Mouse (Mus musculus) stomach, embryonic 15.5 days (tissue): Measurements from ENCODE around the gene Ndufs2. TPM values are rescaled to one million over a fixed set of nuclear protein-coding genes. Genes with fewer than 3 reads are reported as not detected.

Experiments used
- ATAC-seq: fragments of 200-750 bp; cut with Nextera tagmentation; 2 replicates; pipeline ENCODE4 v1.8.0; 2017; ENCODE audit warnings: low read depth, moderate number of reproducible peaks, moderate TSS enrichment; ENCODE audit not compliant: insufficient read depth, low FRiP score
- H3K27ac ChIP-seq: fragments of 300-500 bp; sonication (generic); 2 replicates; pipeline ENCODE4 v1.5.1; 2015; ENCODE audit warnings: mild to moderate bottlenecking, inconsistent platforms
- H3K27me3 ChIP-seq: fragments of 300-500 bp; sonication (generic); replicated peaks from 2 replicates; pipeline ENCODE4 v1.6.1; 2015; ENCODE audit warnings: inconsistent platforms
- H3K36me3 ChIP-seq: fragments of 300-500 bp; sonication (generic); 2 replicates; pipeline ENCODE4 v1.6.1; 2015; ENCODE audit warnings: inconsistent platforms
- H3K4me1 ChIP-seq: fragments of 300-500 bp; sonication (generic); 2 replicates; pipeline ENCODE4 v1.6.1; 2015; ENCODE audit warnings: inconsistent platforms
- H3K4me2 ChIP-seq: fragments of 300-500 bp; sonication (generic); 2 replicates; pipeline ENCODE4 v1.6.1; 2015; ENCODE audit warnings: mild to moderate bottlenecking, inconsistent platforms
- H3K4me3 ChIP-seq: fragments of 300-500 bp; sonication (generic); replicated peaks from 2 replicates; pipeline ENCODE4 v1.5.1; 2015; ENCODE audit warnings: inconsistent platforms
- H3K9ac ChIP-seq: fragments of 300-500 bp; sonication (generic); 2 replicates; pipeline ENCODE4 v1.6.1; 2015; ENCODE audit warnings: inconsistent platforms
- H3K9me3 ChIP-seq: fragments of 300-500 bp; sonication (generic); 2 replicates; pipeline ENCODE4 v1.6.1; 2016; ENCODE audit warnings: inconsistent platforms
- WGBS: fragments of 180-500 bp; shearing (Covaris S2); methylation state at CpG from one replicate; pipeline ENCODE4 v1.1.7; 2015; 5-methylcytosine and 5-hydroxymethylcytosine counted together
- polyA plus RNA-seq: library from polyadenylated mRNA; unstranded; fragments of >200 nt; fragmentation: Nextera tagmentation; extraction: Ambion mirVana; gene quantifications from 2 replicates; pipeline ENCODE4 v1.2.1, GENCODE M21; 2015

The Ndufs2 gene
- polyA plus RNA-seq, 1 experiment from 2014 or later: 238 TPM

DNA sequence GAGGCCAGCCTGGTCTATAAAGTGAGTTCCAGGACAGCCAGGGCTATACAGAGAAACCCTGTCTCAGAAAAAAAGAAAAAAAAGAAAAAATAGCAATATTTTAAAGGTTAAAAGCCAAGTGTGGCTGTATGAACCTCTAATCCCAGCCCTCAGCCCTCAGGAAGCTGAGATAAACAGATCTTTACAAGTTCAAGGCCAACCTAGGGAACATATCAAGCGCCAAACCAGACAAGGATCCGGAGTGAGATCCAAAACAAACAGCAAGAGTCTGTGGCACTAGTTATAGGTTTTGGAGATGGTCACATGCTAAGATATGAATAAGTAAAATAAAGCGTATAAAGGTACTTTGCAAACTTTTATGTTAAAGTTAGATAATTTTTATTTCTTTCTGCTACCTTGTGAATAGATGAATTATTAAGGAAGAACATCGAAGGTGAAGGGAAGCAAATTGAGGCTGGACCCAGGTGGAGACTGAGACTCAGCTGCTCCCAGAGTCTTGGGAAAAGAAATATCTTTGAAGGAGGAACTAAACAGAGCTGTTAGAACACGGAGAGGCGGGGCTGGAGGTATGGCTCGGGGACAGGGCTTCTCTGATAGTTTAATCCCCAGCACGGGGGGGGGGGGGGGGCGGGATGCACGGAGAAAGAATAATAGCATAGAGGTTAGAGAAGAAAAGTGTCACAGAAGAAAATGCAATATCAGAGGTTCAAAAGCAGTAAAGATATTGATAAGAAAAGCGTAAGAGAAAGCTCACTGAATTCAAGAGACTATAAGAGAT, 47.5 kb downstream of the Ndufs2 start:
- H3K36me3 ChIP-seq: no peaks in the 10 kb centered on the region
- H3K9ac ChIP-seq: no peak overlapping the region
- H3K4me1 ChIP-seq: no peaks in the 10 kb centered on the region
- WGBS: 50% methylated on average over 10 of the region's 11 CpGs
- no peak overlapping the region for H3K27ac ChIP-seq
- ATAC-seq: no peak
- no peaks in the 10 kb centered on the region for H3K27me3 ChIP-seq
- no peak overlapping the region for H3K4me2 ChIP-seq
- no peaks in the 10 kb centered on the region for H3K9me3 ChIP-seq
- H3K4me3 ChIP-seq: no peak overlapping the region

DNA sequence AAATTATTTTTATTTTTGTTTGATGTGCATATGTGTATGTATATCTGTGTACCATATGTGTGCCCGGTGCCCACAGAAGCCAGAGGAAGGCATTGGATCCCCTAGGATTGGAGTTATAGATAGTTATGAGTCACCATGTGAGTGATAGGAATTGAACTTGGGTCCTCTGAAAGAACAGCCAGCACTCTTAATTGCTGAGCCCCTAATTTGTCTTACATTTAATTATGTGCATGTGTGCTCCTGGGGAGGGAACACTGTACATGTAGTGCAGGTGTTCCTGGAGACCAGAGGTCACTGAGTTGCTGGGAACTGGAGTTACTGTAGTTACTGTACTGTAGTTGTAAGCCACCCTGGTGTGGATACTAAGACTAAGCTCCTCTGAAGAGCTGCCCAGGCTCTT, 50.4 kb downstream of the Ndufs2 start:
- H3K9ac ChIP-seq: no peak overlapping the region
- no peak overlapping the region for H3K27ac ChIP-seq
- H3K36me3 ChIP-seq: no peaks in the 10 kb centered on the region
- no peak overlapping the region for H3K4me2 ChIP-seq
- no peak for ATAC-seq
- 95% methylated on average over 1 of the region's 1 CpGs for WGBS
- H3K4me1 ChIP-seq: peaks cover 6% of the 10 kb centered on the region
- peaks cover 5% of the 10 kb centered on the region for H3K27me3 ChIP-seq
- no peak overlapping the region for H3K4me3 ChIP-seq
- H3K9me3 ChIP-seq: no peaks in the 10 kb centered on the region

DNA sequence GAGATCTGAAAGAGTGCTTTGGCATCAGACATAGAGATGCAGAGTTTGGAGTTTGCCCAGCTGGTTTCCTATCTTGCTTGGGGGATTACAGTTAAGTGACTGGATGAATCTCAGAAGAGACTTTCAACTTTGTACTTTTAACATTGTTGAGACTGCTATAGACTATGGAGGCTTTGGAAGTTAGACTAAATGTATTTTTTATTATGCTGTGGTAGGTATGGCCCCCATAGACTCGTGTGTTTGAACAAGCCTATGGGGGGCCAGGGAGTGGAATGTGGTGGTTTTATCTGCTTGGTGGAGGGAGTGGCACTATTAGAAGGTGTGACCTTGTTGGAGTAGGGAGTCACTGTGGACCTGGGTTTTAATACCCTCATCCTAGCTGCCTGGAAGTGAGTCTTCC, 51.7 kb downstream of the Ndufs2 start:
- Histone ChIP-seq H3K4me2 (no peak overlapping the region), H3K4me1 (peaks cover 11% of the 10 kb centered on the region), H3K36me3 (no peaks in the 10 kb centered on the region), H3K4me3 (no peak overlapping the region), H3K27me3 (peaks cover 17% of the 10 kb centered on the region), H3K9me3 (no peaks in the 10 kb centered on the region), H3K27ac (no peak overlapping the region), H3K9ac (no peak overlapping the region)
- 41% methylated on average over 1 of the region's 1 CpGs for WGBS
- ATAC-seq: no peak

DNA sequence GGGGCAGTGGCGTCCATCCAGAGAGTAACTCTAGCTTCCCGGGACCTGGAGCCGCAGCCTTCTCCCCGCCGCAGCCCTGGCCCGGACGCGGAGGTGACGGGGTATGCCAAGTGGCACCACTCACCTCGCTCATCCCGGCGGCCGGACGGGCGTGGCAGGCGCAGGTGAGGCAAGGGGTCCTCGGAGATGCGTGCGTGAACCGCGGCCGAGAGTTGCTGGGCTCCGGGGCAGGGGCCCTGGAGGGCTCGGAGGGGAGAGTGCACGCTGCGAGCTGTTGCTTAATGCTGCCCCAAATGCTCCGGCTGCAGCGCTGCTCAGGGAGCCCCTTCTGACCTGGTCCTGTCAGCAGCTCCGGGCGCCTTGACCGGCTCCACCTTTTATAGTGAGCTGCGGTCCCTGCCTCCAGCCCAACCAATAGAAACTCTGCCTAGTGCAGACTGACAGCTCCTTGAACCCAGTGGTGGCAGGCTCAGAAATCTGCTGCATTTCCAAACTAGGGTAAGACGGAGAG, 55.2 kb downstream of the Ndufs2 start, which contains the start of gene Pcp4l1:
Gene Pcp4l1 (minus strand): TSS at position 382 of the 511 bp plus-strand sequence.
- H3K36me3 ChIP-seq: no peaks in the 10 kb centered on the region
- under 1% methylated on average over 33 of the region's 33 CpGs for WGBS
- H3K4me1 ChIP-seq: peaks cover 25% of the 10 kb centered on the region
- no peaks in the 10 kb centered on the region for H3K9me3 ChIP-seq
- peaks cover 21% of the 10 kb centered on the region for H3K27me3 ChIP-seq
- peak within 1 kb of the TSS; percentile 51 for H3K4me3 ChIP-seq
- no peak within 1 kb of the TSS for H3K27ac ChIP-seq
- H3K4me2 ChIP-seq: peak within 1 kb of the TSS; percentile 91
- H3K9ac ChIP-seq: peak within 1 kb of the TSS; percentile 23; the same call in 1 of the 2 replicates
- peak; percentile 88 for ATAC-seq

DNA sequence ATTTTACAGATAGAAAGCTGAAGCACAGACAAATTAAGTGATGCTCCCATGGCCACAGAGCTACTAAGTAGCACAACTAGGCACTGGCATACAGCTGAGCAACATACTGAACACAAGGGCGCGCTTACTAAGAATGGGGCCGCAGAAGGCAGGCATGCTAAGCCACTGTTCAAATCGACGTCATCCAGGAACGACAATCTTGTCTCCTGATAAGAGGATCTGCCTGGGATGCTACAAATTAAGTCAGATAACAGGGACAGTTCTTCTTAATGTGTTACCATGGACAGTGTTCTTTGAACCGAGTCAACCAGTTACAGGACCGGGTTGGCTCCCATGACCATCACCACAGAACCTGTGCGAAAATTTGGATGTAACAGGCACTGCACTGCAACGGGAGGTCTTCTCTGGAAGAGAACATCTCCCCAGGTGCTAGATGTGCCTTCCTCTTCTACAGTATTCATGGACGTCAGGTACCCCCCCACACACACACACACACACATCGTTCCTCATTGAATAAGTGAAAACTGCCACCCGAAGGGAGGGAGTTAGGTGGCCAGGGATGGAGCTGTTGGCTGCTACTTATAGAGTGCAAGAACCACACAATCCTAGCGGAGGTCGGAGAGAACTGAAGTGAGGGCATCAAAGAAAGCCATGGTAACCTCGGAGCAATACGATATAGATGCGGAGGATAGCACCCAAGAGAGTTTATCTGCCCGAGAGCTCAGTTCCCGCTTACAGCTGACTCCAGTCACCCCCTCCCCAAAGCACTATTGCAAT, 56.0 kb downstream of the Ndufs2 start:
- H3K27ac ChIP-seq: no peak overlapping the region
- WGBS: 16% methylated on average over 20 of the region's 20 CpGs

DNA sequence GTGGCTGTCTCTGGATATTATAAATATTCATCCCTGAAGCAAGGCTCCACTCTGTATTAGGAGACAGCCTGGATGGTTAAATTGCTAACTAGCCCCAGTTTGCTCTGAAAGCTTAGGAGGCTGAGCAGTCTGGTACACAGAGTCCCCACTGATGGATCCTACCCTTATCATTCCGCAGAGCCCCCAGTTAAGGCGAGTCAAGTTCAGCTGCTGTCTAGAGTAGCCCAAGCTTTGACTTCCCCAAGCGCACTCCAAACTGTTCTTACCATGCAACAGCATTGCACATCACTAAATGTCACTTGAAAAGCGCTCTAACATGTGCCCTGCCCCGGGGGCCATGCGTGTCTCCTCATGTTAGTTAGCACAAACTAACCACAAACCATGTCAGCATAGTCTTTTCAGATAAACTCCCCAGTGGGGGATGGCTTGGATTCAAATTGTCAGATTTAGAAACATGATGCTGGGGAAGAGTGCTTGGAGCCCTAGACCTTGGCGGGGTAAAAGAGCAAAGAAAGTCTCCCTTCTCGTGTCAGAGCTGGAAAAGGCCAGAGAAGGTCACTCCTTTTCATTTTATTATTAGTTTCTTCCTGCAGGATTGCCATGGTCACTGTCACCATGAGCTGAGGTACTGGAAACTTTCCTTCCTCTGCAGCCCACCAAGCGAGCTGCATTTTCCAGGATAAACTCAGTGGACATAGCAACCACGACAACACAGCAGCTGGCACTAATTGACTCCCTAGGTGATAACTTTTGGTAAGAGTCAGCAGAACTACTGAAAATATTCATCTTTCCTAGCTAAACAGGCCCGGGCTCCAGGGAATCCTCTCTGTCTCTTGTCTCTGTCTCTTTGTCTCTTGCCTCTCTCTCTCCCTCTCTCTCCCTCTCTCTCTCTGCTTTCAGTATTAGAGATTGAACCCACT, 57.0 kb downstream of the Ndufs2 start:
- Histone ChIP-seq H3K4me1 (peaks cover 33% of the 10 kb centered on the region), H3K27ac (no peak overlapping the region), H3K36me3 (no peaks in the 10 kb centered on the region), H3K27me3 (peaks cover 21% of the 10 kb centered on the region), H3K9ac (no peak overlapping the region), H3K9me3 (no peaks in the 10 kb centered on the region), H3K4me2 (peak overlapping the region; percentile 46; the same call in 1 of the 2 replicates), H3K4me3 (no peak overlapping the region)
- 31% methylated on average over 11 of the region's 11 CpGs for whole genome bisulfite sequencing
- ATAC-seq: no peak

More for the DNA sequence above, 56.0 kb downstream of the Ndufs2 start:
- H3K4me2 ChIP-seq: peak overlapping the region; percentile 91
- peaks cover 25% of the 10 kb centered on the region for H3K4me1 ChIP-seq
- peaks cover 21% of the 10 kb centered on the region for H3K27me3 ChIP-seq
- no peaks in the 10 kb centered on the region for H3K36me3 ChIP-seq
- peak overlapping the region; percentile 51 for H3K4me3 ChIP-seq
- H3K9me3 ChIP-seq: no peaks in the 10 kb centered on the region
- H3K9ac ChIP-seq: peak overlapping the region; percentile 23; the same call in 1 of the 2 replicates
- no peak for ATAC-seq

DNA sequence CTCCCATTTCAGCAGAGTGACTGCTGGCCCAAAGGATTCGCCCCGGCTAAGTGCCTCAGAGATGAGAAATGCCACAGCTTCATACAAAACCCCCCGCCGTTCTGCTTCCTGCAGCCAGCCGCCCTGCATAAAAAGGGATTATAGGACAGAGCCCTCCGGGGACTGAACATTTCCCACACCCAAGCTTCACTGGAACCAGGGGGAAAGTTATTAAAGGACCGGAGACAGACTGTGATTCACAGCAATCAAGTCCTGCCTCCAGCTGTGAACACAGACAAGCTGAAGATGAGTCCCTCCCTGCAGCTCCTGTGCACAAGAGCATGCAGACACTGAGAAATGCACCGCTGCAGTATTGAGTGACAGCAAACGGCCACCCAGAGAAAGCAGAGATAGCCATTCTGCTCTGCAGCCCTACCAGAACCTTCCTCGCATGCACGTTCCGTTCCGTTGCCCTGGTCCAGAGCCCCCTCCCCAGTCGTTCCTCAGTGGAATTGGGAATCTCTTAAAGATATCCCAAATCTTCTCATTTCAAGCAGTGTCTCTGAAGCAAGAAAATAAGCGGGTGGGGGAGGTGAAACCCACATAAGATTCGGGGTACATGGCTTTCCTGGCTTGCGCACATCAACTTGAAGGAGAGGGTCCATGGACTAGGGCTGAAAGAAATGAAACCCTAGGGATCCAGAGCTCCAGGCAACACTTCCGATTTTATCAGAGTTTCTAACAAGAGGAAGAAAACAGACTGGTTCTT, 57.9 kb downstream of the Ndufs2 start:
- no peaks in the 10 kb centered on the region for H3K36me3 ChIP-seq
- WGBS: 9% methylated on average over 18 of the region's 18 CpGs
- no peak overlapping the region for H3K27ac ChIP-seq
- ATAC-seq: no peak
- peaks cover 21% of the 10 kb centered on the region for H3K27me3 ChIP-seq
- peak overlapping the region; percentile 46 for H3K4me2 ChIP-seq
- H3K4me1 ChIP-seq: peaks cover 37% of the 10 kb centered on the region
- H3K9ac ChIP-seq: no peak overlapping the region
- no peaks in the 10 kb centered on the region for H3K9me3 ChIP-seq
- no peak overlapping the region; the same call in 1 of the 2 replicates for H3K4me3 ChIP-seq

DNA sequence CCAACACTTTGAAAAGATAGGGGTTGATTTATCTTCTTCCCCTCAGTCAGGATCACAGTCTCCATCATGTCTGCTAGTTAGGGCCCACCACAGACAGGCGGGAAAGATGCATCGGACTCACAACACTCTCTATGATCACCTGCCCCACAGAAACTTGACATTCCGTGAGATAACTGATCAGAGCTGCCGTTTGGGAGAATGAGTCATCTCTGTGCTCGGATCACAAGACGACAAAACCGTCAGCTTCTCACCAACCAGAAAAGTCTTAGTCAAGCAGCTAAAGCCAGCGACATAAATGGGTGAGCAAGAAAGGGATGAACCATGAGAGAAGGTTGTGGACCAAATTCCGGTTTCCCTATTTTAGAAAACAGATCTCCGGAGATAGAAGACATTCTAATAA, 58.9 kb downstream of the Ndufs2 start:
- Histone ChIP-seq H3K9ac (no peak overlapping the region), H3K27me3 (peaks cover 21% of the 10 kb centered on the region), H3K9me3 (no peaks in the 10 kb centered on the region), H3K4me3 (no peak overlapping the region), H3K36me3 (no peaks in the 10 kb centered on the region), H3K4me1 (peaks cover 37% of the 10 kb centered on the region), H3K4me2 (no peak overlapping the region), H3K27ac (no peak overlapping the region)
- WGBS: 59% methylated on average over 10 of the region's 10 CpGs
- no peak for ATAC-seq

DNA sequence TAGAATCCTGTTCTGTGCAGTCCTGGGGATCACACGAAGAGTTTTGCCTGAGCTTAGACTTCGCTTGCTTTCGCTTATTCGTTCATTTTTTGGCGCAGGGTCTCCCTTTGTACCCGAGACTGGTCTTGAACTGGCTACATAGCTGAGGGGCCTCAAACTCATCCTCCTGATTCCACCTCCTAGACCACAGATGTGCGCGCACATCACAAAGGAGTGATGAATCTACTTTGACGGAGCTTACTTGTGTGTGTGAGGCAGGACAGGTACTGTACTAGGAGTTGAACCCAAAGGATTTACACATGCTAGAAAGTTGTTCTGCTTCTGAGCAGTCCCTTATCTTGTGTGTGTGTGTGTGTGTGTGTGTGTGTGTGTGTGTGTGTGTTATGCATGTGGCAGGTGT, 60.4 kb downstream of the Ndufs2 start:
- ATAC-seq: no peak
- Histone ChIP-seq H3K4me2 (no peak overlapping the region), H3K27me3 (peaks cover 16% of the 10 kb centered on the region), H3K4me1 (peaks cover 35% of the 10 kb centered on the region), H3K27ac (no peak overlapping the region), H3K9me3 (no peaks in the 10 kb centered on the region), H3K4me3 (no peak overlapping the region), H3K9ac (no peak overlapping the region), H3K36me3 (no peaks in the 10 kb centered on the region)
- 94% methylated on average over 9 of the region's 9 CpGs for WGBS

DNA sequence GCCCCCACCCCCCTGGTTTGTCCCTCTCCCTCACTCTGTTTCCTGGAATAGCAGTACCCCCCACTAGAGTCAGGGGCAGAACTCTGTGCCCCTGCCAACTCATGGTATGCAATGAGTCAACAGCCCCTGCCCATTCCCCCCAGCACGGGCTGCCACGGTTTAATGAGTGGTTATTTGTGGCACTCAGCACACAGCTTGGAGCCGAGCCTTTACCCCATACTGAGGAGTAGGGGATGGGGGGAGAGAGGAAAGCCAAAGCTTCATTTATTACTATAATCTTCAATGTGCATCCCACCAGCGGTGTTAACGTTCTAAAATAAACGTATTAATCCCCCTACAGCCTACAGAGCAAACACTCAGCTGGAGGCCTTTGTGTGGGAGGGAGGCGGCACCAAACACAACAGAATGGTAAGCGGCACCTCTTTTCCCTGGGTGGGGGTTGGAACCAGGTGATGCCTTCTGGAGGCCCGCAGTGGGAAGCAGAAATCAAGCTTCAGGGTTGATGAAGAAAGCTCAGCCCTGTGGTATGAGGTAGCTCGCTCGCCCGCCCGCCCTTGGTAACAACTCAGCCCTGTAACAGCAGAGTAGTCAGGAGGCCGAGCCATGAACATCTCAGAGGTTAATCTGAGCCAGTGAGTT, 61.6 kb downstream of the Ndufs2 start:
- Histone ChIP-seq H3K36me3 (no peaks in the 10 kb centered on the region), H3K4me2 (peak overlapping the region; percentile 12; the same call in 1 of the 2 replicates), H3K27me3 (peaks cover 5% of the 10 kb centered on the region; the same call in 1 of the 2 replicates), H3K9me3 (no peaks in the 10 kb centered on the region), H3K9ac (no peak overlapping the region), H3K4me1 (peaks cover 32% of the 10 kb centered on the region), H3K4me3 (no peak overlapping the region), H3K27ac (peak overlapping the region; percentile 69)
- 36% methylated on average over 14 of the region's 14 CpGs for WGBS
- ATAC-seq: peak; percentile 58; the same call in 1 of the 2 replicates
